Mouse (Mus musculus) liver, embryonic 14.5 days (tissue): ENCODE measurements around the gene Rasa4. TPM values are rescaled to one million over a fixed set of nuclear protein-coding genes. Genes with fewer than 3 reads are reported as not detected.
A peak's percentile ranks its signal among the peaks of the same experiment; 100 is the strongest.
"Not testable (repeated sequence)": the region's sequence is repeated elsewhere in the genome, so short reads cannot be mapped to it uniquely, and the experiment has no call there.

ENCODE experiments used
- ATAC-seq: fragments of 200-750 bp; cut with Nextera tagmentation; 2 replicates; pipeline ENCODE4 v1.8.0; 2017; ENCODE audit warnings: moderate number of reproducible peaks, mild to moderate bottlenecking, moderate library complexity; ENCODE audit not compliant: insufficient read depth
- DNase-seq, 3 experiments: peaks; one replicate each; pipeline ENCODE4 v3.0.0-alpha.2; 2012 to 2013; ENCODE audit warnings: low read depth in 3 of 3, low spot score in 3 of 3
- H3K27ac ChIP-seq: fragments of 300-500 bp; sonication (generic); 2 replicates; pipeline ENCODE4 v1.5.1; 2014; ENCODE audit warnings: moderate library complexity, mild to moderate bottlenecking, control low read depth, inconsistent platforms
- H3K27me3 ChIP-seq: fragments of 300-500 bp; sonication (generic); 2 replicates; pipeline ENCODE4 v1.6.1; 2014; ENCODE audit warnings: mild to moderate bottlenecking, low read length, moderate library complexity; ENCODE audit not compliant: control insufficient read depth, insufficient read depth
- H3K36me3 ChIP-seq: fragments of 300-500 bp; sonication (generic); replicated peaks from 2 replicates; pipeline ENCODE4 v1.6.1; 2014; ENCODE audit warnings: low read depth; ENCODE audit not compliant: control insufficient read depth, insufficient read depth
- H3K4me1 ChIP-seq, 2 experiments: fragments of 200-500 bp in 1 of 2; fragments of 300-500 bp in 1 of 2; sonication (generic) in 1 of 2; replicated peaks; 2 replicates each; pipeline ENCODE4 v1.6.1; 2012 to 2014; ENCODE audit warnings: antibody characterized with exemption in 1 of 2, inconsistent platforms in 1 of 2, low read length in 1 of 2; ENCODE audit not compliant: control insufficient read depth in 2 of 2, insufficient read depth in 2 of 2
- H3K4me2 ChIP-seq: fragments of 300-500 bp; sonication (generic); 2 replicates; pipeline ENCODE4 v1.6.1; 2014; ENCODE audit warnings: low read depth, mild to moderate bottlenecking, control low read depth, moderate library complexity
- H3K4me3 ChIP-seq, 2 experiments: fragments of 200-500 bp in 1 of 2; fragments of 300-500 bp in 1 of 2; sonication (generic) in 1 of 2; 2 replicates each; pipeline ENCODE4 v1.5.1; 2012 to 2014; ENCODE audit warnings: low read depth in 2 of 2, low read length in 2 of 2, mild to moderate bottlenecking in 2 of 2, control low read depth in 1 of 2, inconsistent platforms in 1 of 2, moderate library complexity in 1 of 2; ENCODE audit not compliant: insufficient read depth in 1 of 2
- H3K9ac ChIP-seq: fragments of 300-500 bp; sonication (generic); replicated peaks from 2 replicates; pipeline ENCODE4 v1.6.1; 2014; ENCODE audit warnings: mild to moderate bottlenecking, control low read depth, moderate library complexity
- H3K9me3 ChIP-seq: fragments of 300-500 bp; sonication (generic); 2 replicates; pipeline ENCODE4 v1.6.1; 2016; ENCODE audit warnings: low read length, mixed read lengths; ENCODE audit not compliant: control insufficient read depth
- CTCF ChIP-seq: IDR thresholded peaks from 2 replicates; pipeline ENCODE4 v1.5.1; 2016; ENCODE audit warnings: antibody characterized with exemption, low read depth, control low read depth
- EP300 ChIP-seq: IDR thresholded peaks from 2 replicates; pipeline ENCODE4 v1.6.1; 2016; ENCODE audit warnings: antibody characterized with exemption, low read depth
- WGBS: fragments of 180-500 bp; shearing (Covaris S2); extraction: QIAGEN DNeasy Blood & Tissue Kit; methylation state at CpG from one replicate; pipeline ENCODE4 v1.1.7; 2014; ENCODE audit not compliant: insufficient replicate concordance; 5-methylcytosine and 5-hydroxymethylcytosine counted together
- polyA plus RNA-seq, 2 experiments: library from polyadenylated mRNA; depleted of rRNA in 1 of 2; stranded (reverse) in 1 of 2; unstranded in 1 of 2; fragments of >200 nt; fragmentation: Nextera tagmentation in 1 of 2; extraction: Ambion mirVana in 1 of 2; gene quantifications; 2 replicates each; pipeline versions ENCODE4 v1.2.1 to v1.2.3; 2012 to 2014

Rasa4 gene
- polyA plus RNA-seq, 2 experiments, result 0.93 to 1.4 TPM

DNA sequence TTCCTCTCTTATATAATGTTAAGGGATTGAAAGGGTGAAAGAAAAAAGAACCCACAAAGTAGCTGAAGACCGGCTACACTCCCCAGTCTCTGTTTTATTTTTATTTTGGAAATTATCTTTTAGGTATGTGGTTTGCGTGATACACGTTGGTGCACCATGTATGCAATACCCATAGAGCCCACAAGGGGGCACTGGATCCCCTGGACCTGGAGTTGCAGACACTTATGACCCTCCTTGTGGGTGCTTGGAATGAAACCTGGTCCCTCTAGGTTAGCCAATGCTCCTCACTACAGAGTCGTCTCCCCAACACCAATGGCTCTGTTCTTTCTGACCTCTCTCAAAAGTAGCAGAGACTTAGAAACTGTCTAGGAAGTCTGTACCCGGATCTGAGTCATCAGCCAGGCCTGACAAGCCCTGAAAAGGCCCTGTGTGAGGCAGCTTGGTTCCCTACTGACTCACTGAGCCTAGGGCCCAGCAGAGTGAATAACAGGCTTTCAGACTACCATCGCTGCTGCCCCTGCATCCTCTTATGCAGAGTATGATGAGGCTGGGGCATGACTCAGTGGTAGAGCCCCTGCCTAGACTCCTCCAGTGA, 59.5 kb downstream of the Rasa4 start:
- no peak for ATAC-seq
- TF ChIP-seq CTCF (peak; percentile 72), EP300 (no peak)
- 80% methylated on average over 6 of the region's 6 CpGs for WGBS

DNA sequence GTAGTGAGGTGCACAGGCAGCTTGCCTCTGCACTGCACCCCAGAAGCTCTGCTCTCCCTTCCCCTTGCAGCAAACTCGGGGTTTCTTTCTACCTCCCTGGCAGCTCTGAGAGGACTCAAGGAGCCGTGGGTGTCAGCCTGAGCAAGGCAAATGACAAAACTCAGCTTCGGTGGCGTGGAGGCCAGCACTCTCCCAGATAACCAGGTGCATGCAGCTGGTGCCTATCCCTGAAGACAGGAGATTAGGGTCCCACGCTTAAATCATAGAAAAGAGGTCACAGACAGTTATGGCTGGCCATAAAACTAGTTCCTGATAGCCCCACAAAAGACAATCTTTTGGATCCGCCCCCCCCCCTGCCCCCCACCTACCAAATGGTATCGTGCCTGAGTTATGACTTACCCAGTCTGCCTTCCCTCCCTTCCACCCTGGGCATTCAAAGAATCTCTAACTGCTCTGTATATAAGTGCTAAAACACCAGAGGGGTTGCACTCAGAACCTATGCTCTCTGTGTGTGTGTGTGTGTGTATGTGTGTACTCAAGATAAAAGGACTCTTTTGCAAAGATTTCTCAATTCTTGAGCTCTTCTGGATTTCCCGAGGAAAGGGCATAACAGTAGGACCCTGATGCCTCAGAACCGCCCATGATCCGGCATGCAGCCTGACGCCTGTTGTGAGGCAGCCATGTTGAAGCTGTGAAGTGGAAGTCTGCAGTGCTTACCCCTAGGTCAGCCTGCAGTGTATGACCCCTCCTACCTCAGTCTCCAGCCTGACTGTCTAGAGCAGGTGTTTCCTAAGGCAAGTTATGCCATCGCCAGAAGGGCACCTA, 61.1 kb downstream of the Rasa4 start:
- no peak overlapping the region for H3K27ac ChIP-seq
- H3K4me2 ChIP-seq, result no peak overlapping the region
- H3K9me3 ChIP-seq, result no peaks in the 10 kb centered on the region
- peaks cover 16% of the 10 kb centered on the region for H3K36me3 ChIP-seq
- H3K4me3 ChIP-seq, result no peak overlapping the region
- no peak overlapping the region for H3K9ac ChIP-seq
- WGBS, result 33% methylated on average over 12 of the region's 12 CpGs
- no peaks in the 10 kb centered on the region for H3K27me3 ChIP-seq
- DNase-seq, result no peak
- H3K4me1 ChIP-seq, result peaks cover 0 to 14% of the 10 kb centered on the region in 2 experiments; a peak in 2 of 4 replicates
- TF ChIP-seq CTCF (no peak), EP300 (peak; percentile 43; the same call in 1 of the 2 replicates)
- ATAC-seq, result peak; percentile 14; the same call in 1 of the 2 replicates

More for the DNA sequence above, 59.5 kb downstream of the Rasa4 start:
- no peak for DNase-seq
- no peak overlapping the region for H3K4me3 ChIP-seq
- peaks cover 22% of the 10 kb centered on the region for H3K36me3 ChIP-seq
- no peaks in the 10 kb centered on the region for H3K9me3 ChIP-seq
- H3K27ac ChIP-seq, result no peak overlapping the region
- peaks cover 0 to 13% of the 10 kb centered on the region in 2 experiments; a peak in 2 of 4 replicates for H3K4me1 ChIP-seq
- no peak overlapping the region for H3K9ac ChIP-seq
- no peak overlapping the region for H3K4me2 ChIP-seq
- H3K27me3 ChIP-seq, result no peaks in the 10 kb centered on the region

DNA sequence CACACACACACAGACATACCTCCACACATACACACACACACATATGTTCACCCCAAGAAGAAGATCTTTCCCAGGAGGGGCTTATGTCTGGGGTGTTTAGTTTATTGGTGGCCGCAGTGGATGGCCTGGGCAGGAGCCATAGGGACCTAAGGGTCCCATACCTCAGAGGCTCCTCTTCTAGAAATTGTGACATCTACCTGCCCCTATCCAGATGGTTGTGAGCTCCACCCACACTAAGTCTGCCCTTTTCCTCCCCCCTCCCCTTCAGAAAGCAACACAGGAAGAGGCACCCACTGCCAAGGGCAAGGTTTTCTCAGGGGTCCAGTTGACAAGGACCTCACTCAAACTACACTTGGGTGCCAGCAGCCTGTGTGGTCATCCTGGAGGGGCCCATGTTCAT, 63.2 kb downstream of the Rasa4 start:
- H3K4me3 ChIP-seq, result no peak overlapping the region
- no peak overlapping the region for H3K9ac ChIP-seq
- TF ChIP-seq CTCF, result no peak
- TF ChIP-seq EP300, result no peak
- H3K4me2 ChIP-seq, result no peak overlapping the region
- ATAC-seq (no peak), DNase-seq (no peak)
- H3K4me1 ChIP-seq, result peaks cover 0 to 14% of the 10 kb centered on the region in 2 experiments; a peak in 2 of 4 replicates
- H3K36me3 ChIP-seq, result no peaks in the 10 kb centered on the region; the same call in 1 of the 2 replicates
- WGBS, result 74% methylated on average over 1 of the region's 1 CpGs
- no peaks in the 10 kb centered on the region for H3K9me3 ChIP-seq
- H3K27me3 ChIP-seq, result no peaks in the 10 kb centered on the region
- H3K27ac ChIP-seq, result no peak overlapping the region

DNA sequence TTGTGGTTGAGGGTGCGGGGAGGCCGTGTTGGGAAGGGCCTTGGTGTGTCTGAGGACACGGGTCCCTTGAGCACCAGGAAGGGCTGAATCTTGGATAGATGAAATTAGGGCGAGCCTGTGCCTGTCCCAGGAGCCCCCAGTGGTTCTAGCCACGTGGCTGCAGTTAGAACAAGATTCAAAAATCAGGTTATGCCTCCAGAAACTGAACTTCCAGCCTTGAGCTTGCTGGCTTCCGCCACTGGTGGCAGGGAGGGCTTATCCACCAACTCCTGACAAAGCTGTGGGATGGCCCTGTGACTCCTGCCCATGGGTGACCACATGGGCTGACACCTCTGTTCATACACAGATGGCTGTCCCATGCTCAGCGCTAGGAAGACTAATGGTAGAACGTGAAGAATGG, 64.0 kb downstream of the Rasa4 start:
- TF ChIP-seq EP300 (no peak), CTCF (no peak)
- ATAC-seq, result no peak
- 45% methylated on average over 8 of the region's 8 CpGs for whole genome bisulfite sequencing
- Histone ChIP-seq H3K27me3 (no peaks in the 10 kb centered on the region), H3K4me3 (no peak overlapping the region), H3K36me3 (no peaks in the 10 kb centered on the region), H3K4me1 (peaks cover 0 to 14% of the 10 kb centered on the region in 2 experiments; a peak in 2 of 4 replicates), H3K27ac (no peak overlapping the region), H3K9ac (no peak overlapping the region), H3K9me3 (no peaks in the 10 kb centered on the region), H3K4me2 (no peak overlapping the region)
- no peak for DNase-seq

DNA sequence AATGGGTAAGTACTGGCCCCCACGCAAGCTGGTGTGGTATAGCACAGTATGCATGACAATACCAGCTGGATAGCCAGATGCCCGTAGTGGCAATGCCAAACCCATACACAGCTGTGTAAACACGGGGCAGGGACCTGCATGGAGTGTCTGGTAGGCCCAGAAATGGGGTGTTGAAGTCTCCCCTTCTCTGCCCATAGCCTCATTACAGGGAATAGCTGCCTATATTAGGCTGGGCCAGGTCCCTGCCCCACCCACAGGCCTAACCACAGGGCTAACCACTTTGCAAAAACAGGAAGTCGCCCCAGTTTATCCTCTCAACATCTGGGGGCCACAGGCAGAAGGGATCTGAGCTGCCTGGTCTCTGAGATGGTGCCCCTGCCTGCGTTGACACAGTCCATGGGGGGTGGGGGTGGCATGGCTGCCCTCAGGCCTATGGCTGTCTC, 65.4 kb downstream of the Rasa4 start:
- peaks cover 0 to 14% of the 10 kb centered on the region in 2 experiments; a peak in 2 of 4 replicates for H3K4me1 ChIP-seq
- H3K27ac ChIP-seq, H3K36me3 ChIP-seq, H3K4me3 ChIP-seq, H3K9ac ChIP-seq, H3K4me2 ChIP-seq, DNase-seq, H3K27me3 ChIP-seq, H3K9me3 ChIP-seq: not testable (repeated sequence)
- peak; percentile 73 for ATAC-seq
- WGBS, result 13% methylated on average over 5 of the region's 5 CpGs
